Mouse (Mus musculus) midbrain, embryonic 10.5 days (tissue): ENCODE measurements around the gene Gm1604a. TPM values are rescaled to one million over a fixed set of nuclear protein-coding genes. Genes with fewer than 3 reads are reported as not detected.
"Not testable (repeated sequence)": the region's sequence is repeated elsewhere in the genome, so short reads cannot be mapped to it uniquely, and the experiment has no call there.

Source experiments
- DNase-seq: peaks from one replicate; pipeline ENCODE4 v3.0.0-alpha.2; 2017; ENCODE audit warnings: low spot score
- H3K27ac ChIP-seq: fragments of 300-500 bp; sonication (generic); replicated peaks from 2 replicates; pipeline ENCODE4 v1.5.1; 2016; ENCODE audit warnings: mild to moderate bottlenecking
- H3K27me3 ChIP-seq: fragments of 300-500 bp; sonication (generic); 2 replicates; pipeline ENCODE4 v1.6.1; 2016; ENCODE audit warnings: low read depth, mild to moderate bottlenecking; ENCODE audit not compliant: poor library complexity, severe bottlenecking
- H3K36me3 ChIP-seq: fragments of 300-500 bp; sonication (generic); 2 replicates; pipeline ENCODE4 v1.6.1; 2016; ENCODE audit warnings: mild to moderate bottlenecking, moderate library complexity
- H3K4me1 ChIP-seq: fragments of 300-500 bp; sonication (generic); 2 replicates; pipeline ENCODE4 v1.6.1; 2016
- H3K4me3 ChIP-seq: fragments of 300-500 bp; sonication (generic); 2 replicates; pipeline ENCODE4 v1.5.1; 2016; ENCODE audit warnings: mild to moderate bottlenecking, moderate library complexity
- H3K9me3 ChIP-seq: fragments of 300-500 bp; sonication (generic); replicated peaks from 2 replicates; pipeline ENCODE4 v1.6.1; 2016; ENCODE audit warnings: mild to moderate bottlenecking
- WGBS: fragments of 180-500 bp; shearing (Covaris S2); methylation state at CpG from one replicate; pipeline ENCODE4 v1.1.7; 2016; 5-methylcytosine and 5-hydroxymethylcytosine counted together
- polyA plus RNA-seq: library from polyadenylated mRNA; unstranded; fragments of >200 nt; fragmentation: Nextera tagmentation; extraction: Ambion mirVana; gene quantifications from 2 replicates; pipeline ENCODE4 v1.2.1, GENCODE M21; 2016

Gm1604a gene
- polyA plus RNA-seq, 1 experiment from 2014 or later: not detected

GRCm38 (mm10) chr17:7009440-7009839, 15.9 kb upstream of the Gm1604a start:
- no CpG with 5 or more reads among the region's 7 CpGs for WGBS

GRCm38 (mm10) chr17:7009901-7010300, 15.5 kb upstream of the Gm1604a start:
- not testable (repeated sequence) for H3K36me3 ChIP-seq, H3K27me3 ChIP-seq, DNase-seq, H3K4me1 ChIP-seq, H3K27ac ChIP-seq, H3K4me3 ChIP-seq, H3K9me3 ChIP-seq
- WGBS: 83% methylated on average over 5 of the region's 9 CpGs

More at GRCm38 (mm10) chr17:7009440-7009839, 15.9 kb upstream of the Gm1604a start:
- not testable (repeated sequence) for H3K9me3 ChIP-seq, H3K4me1 ChIP-seq, DNase-seq, H3K4me3 ChIP-seq, H3K27ac ChIP-seq, H3K27me3 ChIP-seq, H3K36me3 ChIP-seq

- DNase-seq, H3K27ac ChIP-seq, H3K4me3 ChIP-seq, H3K9me3 ChIP-seq, H3K36me3 ChIP-seq, H3K27me3 ChIP-seq, H3K4me1 ChIP-seq: not testable (repeated sequence)
- no CpG with 5 or more reads among the region's 1 CpGs for WGBS
These were observed 11.2 kb upstream of the Gm1604a start for GRCm38 (mm10) chr17:7014190-7014589.

- H3K4me1 ChIP-seq, H3K27ac ChIP-seq, DNase-seq, H3K36me3 ChIP-seq, H3K27me3 ChIP-seq, H3K4me3 ChIP-seq, H3K9me3 ChIP-seq: not testable (repeated sequence)
- 83% methylated on average over 3 of the region's 14 CpGs for WGBS
These were observed 487 bp downstream of the Gm1604a start for GRCm38 (mm10) chr17:7025764-7026346.

- H3K4me3 ChIP-seq, H3K27me3 ChIP-seq, H3K4me1 ChIP-seq, H3K9me3 ChIP-seq, DNase-seq, H3K27ac ChIP-seq, H3K36me3 ChIP-seq: not testable (repeated sequence)
- 75% methylated on average over 5 of the region's 7 CpGs for WGBS
These were observed 4.8 kb downstream of the Gm1604a start for GRCm38 (mm10) chr17:7030204-7030603.

- H3K36me3 ChIP-seq, H3K4me3 ChIP-seq, H3K9me3 ChIP-seq, H3K27me3 ChIP-seq, H3K27ac ChIP-seq, H3K4me1 ChIP-seq, DNase-seq: not testable (repeated sequence)
- 77% methylated on average over 3 of the region's 6 CpGs for WGBS
These were observed 5.3 kb downstream of the Gm1604a start for GRCm38 (mm10) chr17:7030622-7031174.

GRCm38 (mm10) chr17:7033192-7034166, 8.1 kb downstream of the Gm1604a start:
- not testable (repeated sequence) for H3K36me3 ChIP-seq, H3K4me3 ChIP-seq, H3K27ac ChIP-seq, H3K4me1 ChIP-seq, H3K27me3 ChIP-seq, DNase-seq, H3K9me3 ChIP-seq
- WGBS: 69% methylated on average over 3 of the region's 17 CpGs

GRCm38 (mm10) chr17:7068997-7069539, 43.7 kb downstream of the Gm1604a start:
- not testable (repeated sequence) for H3K27ac ChIP-seq, H3K4me3 ChIP-seq, H3K27me3 ChIP-seq, H3K36me3 ChIP-seq, H3K4me1 ChIP-seq, DNase-seq, H3K9me3 ChIP-seq
- WGBS: 46% methylated on average over 3 of the region's 4 CpGs

GRCm38 (mm10) chr17:7069561-7070240, 44.3 kb downstream of the Gm1604a start:
- H3K27me3 ChIP-seq, H3K4me1 ChIP-seq, H3K4me3 ChIP-seq, DNase-seq, H3K9me3 ChIP-seq, H3K36me3 ChIP-seq, H3K27ac ChIP-seq: not testable (repeated sequence)
- WGBS: 88% methylated on average over 4 of the region's 7 CpGs

GRCm38 (mm10) chr17:7074494-7074893, 49.1 kb downstream of the Gm1604a start:
- not testable (repeated sequence) for H3K36me3 ChIP-seq, H3K27me3 ChIP-seq, H3K27ac ChIP-seq, H3K4me1 ChIP-seq, H3K4me3 ChIP-seq, H3K9me3 ChIP-seq
- WGBS: 50% methylated on average over 3 of the region's 3 CpGs
- peak; percentile 34 for DNase-seq

- 94% methylated on average over 5 of the region's 6 CpGs for WGBS
- H3K4me1 ChIP-seq, H3K36me3 ChIP-seq, DNase-seq, H3K27ac ChIP-seq, H3K4me3 ChIP-seq, H3K9me3 ChIP-seq, H3K27me3 ChIP-seq: not testable (repeated sequence)
These were observed 50.2 kb downstream of the Gm1604a start for GRCm38 (mm10) chr17:7075519-7075918.

GRCm38 (mm10) chr17:7079558-7079957, 54.2 kb downstream of the Gm1604a start:
- 0% methylated on average over 1 of the region's 4 CpGs for WGBS
- H3K4me1 ChIP-seq, H3K27me3 ChIP-seq, DNase-seq, H3K4me3 ChIP-seq, H3K9me3 ChIP-seq, H3K36me3 ChIP-seq, H3K27ac ChIP-seq: not testable (repeated sequence)
